Mouse (Mus musculus) R1 (cell line): ENCODE data around the gene Pdcd7.

Experiments
- DNase-seq: peaks from one replicate; pipeline ENCODE4 v3.0.0-alpha.2; 2018; ENCODE audit warnings: low read depth, low spot score

Pdcd7 gene

GRCm38 (mm10) chr9:65345854-65346475 is at the start of gene Pdcd7:
Gene Pdcd7, plus strand, starts transcription at chr9:65346104.
- DNase-seq = peak; percentile 98

GRCm38 (mm10) chr9:65297056-65297455 is 48.8 kb upstream of the Pdcd7 start:
- DNase-seq = no peak

GRCm38 (mm10) chr9:65298761-65299160 is 47.1 kb upstream of the Pdcd7 start:
- no peak for DNase-seq

GRCm38 (mm10) chr9:65299650-65300049 is 46.3 kb upstream of the Pdcd7 start:
- no peak for DNase-seq

- no peak for DNase-seq
Observed at GRCm38 (mm10) chr9:65302327-65302983, 43.4 kb upstream of the Pdcd7 start.

- no peak for DNase-seq
Observed at GRCm38 (mm10) chr9:65303586-65303985, 42.3 kb upstream of the Pdcd7 start.

GRCm38 (mm10) chr9:65304300-65304699 is 41.6 kb upstream of the Pdcd7 start:
- no peak for DNase-seq

GRCm38 (mm10) chr9:65306672-65307071 is 39.2 kb upstream of the Pdcd7 start:
- DNase-seq = no peak

- DNase-seq = no peak
Observed at GRCm38 (mm10) chr9:65308011-65308410, 37.9 kb upstream of the Pdcd7 start.

GRCm38 (mm10) chr9:65312669-65313357 is 33.1 kb upstream of the Pdcd7 start:
- DNase-seq = no peak

GRCm38 (mm10) chr9:65313846-65314245 is 32.1 kb upstream of the Pdcd7 start:
- no peak for DNase-seq

GRCm38 (mm10) chr9:65322255-65322900 is 23.5 kb upstream of the Pdcd7 start:
- no peak for DNase-seq

- no peak for DNase-seq
Observed at GRCm38 (mm10) chr9:65325971-65326370, 19.9 kb upstream of the Pdcd7 start.

- DNase-seq = peak; percentile 39
Observed at GRCm38 (mm10) chr9:65327371-65327770, 18.5 kb upstream of the Pdcd7 start.

- no peak for DNase-seq
Observed at GRCm38 (mm10) chr9:65333958-65334357, 11.9 kb upstream of the Pdcd7 start.

GRCm38 (mm10) chr9:65339146-65339545 is 6.8 kb upstream of the Pdcd7 start:
- peak; percentile 96 for DNase-seq

GRCm38 (mm10) chr9:65340414-65340813 is 5.5 kb upstream of the Pdcd7 start:
- no peak for DNase-seq

GRCm38 (mm10) chr9:65345439-65345838 is 465 bp upstream of the Pdcd7 start:
- peak; percentile 60 for DNase-seq

- DNase-seq = peak; percentile 60
Observed at GRCm38 (mm10) chr9:65346476-65347111, 690 bp downstream of the Pdcd7 start.

- peak; percentile 51 for DNase-seq
Observed at GRCm38 (mm10) chr9:65347112-65347850, 1.4 kb downstream of the Pdcd7 start.

GRCm38 (mm10) chr9:65353251-65353650 is 7.3 kb downstream of the Pdcd7 start:
- no peak for DNase-seq
